ENCODE assay signal across 8 mouse cellular contexts in genomic region chr5:32346025-32346912, GRCm38 (mm10).
DNase-seq lines count a peak whose midpoint lies in the region; ATAC-seq lines count a peak whose summit lies in the region.
"Had no signal": no experiment of that assay in that cellular context is flagged by ENCODE, and none has a peak within 500 bp of the region (broad histone marks: within the 10 kb centered on the region; RNA-seq: fewer than 3 reads in every experiment).

No protein-coding gene starts in this region.

- peak; percentile 78 for ATAC-seq in forebrain, embryonic 16.5 days
- peak; percentile 69 for ATAC-seq in liver, embryonic 15.5 days (ENCODE audit: insufficient read depth)
- ATAC-seq in neural tube, embryonic 15.5 days (ENCODE audit: low FRiP score): peak; percentile 70; the same call in 1 of the 2 replicates

- no peak overlapping the region for H3K4me3 ChIP-seq in forebrain, embryonic 16.5 days (replicated peaks; ENCODE audit: low read length)
- H3K4me3 ChIP-seq in liver, embryonic 15.5 days (replicated peaks): no peak overlapping the region
- H3K4me3 ChIP-seq in neural tube, embryonic 15.5 days (replicated peaks): no peak overlapping the region
- H3K4me3 ChIP-seq: neural tube, embryonic 12.5 days had no signal

- H3K9me3 ChIP-seq in forebrain, embryonic 16.5 days (ENCODE audit: control insufficient read depth, low read length): no peaks in the 10 kb centered on the region
- no peaks in the 10 kb centered on the region for H3K9me3 ChIP-seq in liver, embryonic 15.5 days (replicated peaks)
- H3K9me3 ChIP-seq in neural tube, embryonic 15.5 days (replicated peaks): no peaks in the 10 kb centered on the region
- H3K9me3 ChIP-seq: neural tube, embryonic 12.5 days had no signal

- DNase-seq in cerebellum, adult 11 months: peak; percentile 85
- peak; percentile 87 for DNase-seq in heart, postnatal 10 days
- peak; percentile 72 to 75 for DNase-seq in kidney, postnatal 25 days
- no peak for DNase-seq in thymus, postnatal 36 days

- no peak overlapping the region for H3K4me2 ChIP-seq in forebrain, embryonic 16.5 days (ENCODE audit: low read length)
- H3K4me2 ChIP-seq in liver, embryonic 15.5 days: no peak overlapping the region
- H3K4me2 ChIP-seq in neural tube, embryonic 15.5 days: no peak overlapping the region
- H3K4me2 ChIP-seq: neural tube, embryonic 12.5 days had no signal

- no peak overlapping the region for H3K9ac ChIP-seq in forebrain, embryonic 16.5 days (replicated peaks; ENCODE audit: low read depth, low read length)
- no peak overlapping the region for H3K9ac ChIP-seq in liver, embryonic 15.5 days
- H3K9ac ChIP-seq in neural tube, embryonic 15.5 days (replicated peaks): no peak overlapping the region
- H3K9ac ChIP-seq: neural tube, embryonic 12.5 days had no signal

- no peaks in the 10 kb centered on the region for H3K27me3 ChIP-seq in forebrain, embryonic 16.5 days (replicated peaks; ENCODE audit: control insufficient read depth, insufficient read depth, low read length)
- no peaks in the 10 kb centered on the region for H3K27me3 ChIP-seq in liver, embryonic 15.5 days
- no peaks in the 10 kb centered on the region for H3K27me3 ChIP-seq in neural tube, embryonic 15.5 days (replicated peaks)
- H3K27me3 ChIP-seq: neural tube, embryonic 12.5 days had no signal

- 36% methylated on average over 10 of the region's 10 CpGs for WGBS in forebrain, embryonic 16.5 days
- WGBS in liver, embryonic 15.5 days (ENCODE audit: insufficient replicate concordance): 47% methylated on average over 10 of the region's 10 CpGs
- WGBS in neural tube, embryonic 15.5 days: 43% methylated on average over 10 of the region's 10 CpGs

- peaks cover 8% of the 10 kb centered on the region for H3K4me1 ChIP-seq in forebrain, embryonic 16.5 days (replicated peaks; ENCODE audit: control insufficient read depth, insufficient read depth, low read length)
- H3K4me1 ChIP-seq in liver, embryonic 15.5 days (replicated peaks): peaks cover 3% of the 10 kb centered on the region; the same call in 1 of the 2 replicates
- H3K4me1 ChIP-seq in neural tube, embryonic 15.5 days: no peaks in the 10 kb centered on the region
- H3K4me1 ChIP-seq: neural tube, embryonic 12.5 days had no signal

- H3K27ac ChIP-seq in forebrain, embryonic 16.5 days (ENCODE audit: low read length): peak overlapping the region; percentile 43; the same call in 1 of the 2 replicates
- no peak overlapping the region for H3K27ac ChIP-seq in liver, embryonic 15.5 days (replicated peaks)
- peak overlapping the region; percentile 25; the same call in 1 of the 2 replicates for H3K27ac ChIP-seq in neural tube, embryonic 15.5 days (replicated peaks)
- H3K27ac ChIP-seq: neural tube, embryonic 12.5 days had no signal

- no peaks in the 10 kb centered on the region for H3K36me3 ChIP-seq in forebrain, embryonic 16.5 days (ENCODE audit: control insufficient read depth, insufficient read depth)
- H3K36me3 ChIP-seq in liver, embryonic 15.5 days (replicated peaks): no peaks in the 10 kb centered on the region
- H3K36me3 ChIP-seq in neural tube, embryonic 15.5 days: no peaks in the 10 kb centered on the region
- H3K36me3 ChIP-seq: neural tube, embryonic 12.5 days had no signal

- intact Hi-C loops in heart, postnatal 10 days (cut with DNase I): no loop called here

Comparison
In these comparisons a context has a peak if more than half of its experiments do, and no peak if none do; other contexts are left out.
1. DNase-seq: peak in cerebellum, adult 11 months (single experiment), heart, postnatal 10 days (2 of 2) and kidney, postnatal 25 days (2 of 2); none in thymus, postnatal 36 days (0 of 2).
2. Peak in every context shown above with its lines, with median percentiles within 50 percentile points of each other: ATAC-seq.